8 mouse cellular contexts compared by ENCODE assay signal in genomic region chr15:31611027-31611426, GRCm38 (mm10). TPM values are rescaled to one million over a fixed set of nuclear protein-coding genes. Genes with fewer than 3 reads are reported as not detected.
DNase-seq lines count a peak whose midpoint lies in the region; ATAC-seq lines count a peak whose summit lies in the region.

No protein-coding gene starts in this region.

- H3K36me3 ChIP-seq in hindbrain, embryonic 16.5 days (ENCODE audit: control insufficient read depth, insufficient read depth, low read length) = no peaks in the 10 kb centered on the region

- WGBS in hindbrain, embryonic 16.5 days = 65% methylated on average over 3 of the region's 3 CpGs

- H3K4me3 ChIP-seq in hindbrain, embryonic 16.5 days (ENCODE audit: low read length) = no peak overlapping the region

- peak; percentile 81 for DNase-seq in adrenal gland, adult 2 months
- DNase-seq in adrenal gland, postnatal 4 days (ENCODE audit: low spot score in 2 of 2) = no peak
- DNase-seq in layer of hippocampus, postnatal 10 days (ENCODE audit: low spot score in 2 of 2) = peak; percentile 57 to 68
- DNase-seq in layer of hippocampus, adult 11-12 months (ENCODE audit: low spot score) = no peak
- peak; percentile 79 for DNase-seq in adrenal gland, postnatal 14 days
- DNase-seq in heart, adult 18-20 months = no peak

- H3K27me3 ChIP-seq in hindbrain, embryonic 16.5 days (replicated peaks; ENCODE audit: control insufficient read depth, insufficient read depth, low read length) = no peaks in the 10 kb centered on the region

- ATAC-seq in hindbrain, embryonic 16.5 days = peak; percentile 86
- ATAC-seq in granulocyte monocyte progenitor cell, adult 5-6 weeks (replicated peaks; ENCODE audit: poor library complexity, severe bottlenecking) = no peak

- H3K27ac ChIP-seq in hindbrain, embryonic 16.5 days (ENCODE audit: low read depth, low read length) = no peak overlapping the region

- H3K4me1 ChIP-seq in hindbrain, embryonic 16.5 days (ENCODE audit: control insufficient read depth, insufficient read depth, low read depth, low read length) = peaks cover 2% of the 10 kb centered on the region; the same call in 1 of the 2 replicates

- no peak overlapping the region for H3K4me2 ChIP-seq in hindbrain, embryonic 16.5 days (ENCODE audit: low read length)

- H3K9me3 ChIP-seq in hindbrain, embryonic 16.5 days (ENCODE audit: control insufficient read depth, low read length) = no peaks in the 10 kb centered on the region

- H3K9ac ChIP-seq in hindbrain, embryonic 16.5 days (ENCODE audit: low read depth, low read length) = no peak overlapping the region

RNA-seq across cellular contexts. Expression of gene Fam173b, which starts 9.4 kb away (rescaled TPM):
- total RNA-seq in adrenal gland, adult 2 months (2021) = 10 to 100 TPM; 19.1 to 24.9 TPM
- 4.2 and 6.2 TPM in 2 replicates for polyA plus RNA-seq in adrenal gland, adult 2 months (2012; rRNA removed)
- total RNA-seq in adrenal gland, postnatal 4 days (2021) = 10 to 100 TPM; 17.1 to 17.4 TPM
- 10 to 100 TPM; 10.0 to 11.9 TPM for total RNA-seq in layer of hippocampus, postnatal 10 days (2021)
- total RNA-seq in adrenal gland, postnatal 14 days (2021) = 17.1 and 21.7 TPM in 2 replicates
- polyA plus RNA-seq in hindbrain, embryonic 16.5 days (2015; fragmentation: Nextera tagmentation; extraction: Ambion mirVana) = 11.0 TPM in 2 replicates
- total RNA-seq in granulocyte monocyte progenitor cell, adult 5-6 weeks (2014; fragmentation: Nextera tagmentation) = 8.6 and 13.0 TPM in 2 replicates
- 7.7 and 11.1 TPM in 2 replicates for total RNA-seq in granulocyte monocyte progenitor cell, adult 5-6 weeks (2017)
- total RNA-seq in heart, adult 18-20 months (2021) = 10 to 100 TPM; 20.5 to 22.8 TPM

RNA-seq across cellular contexts. Expression of gene Cct5, which starts 9.4 kb away (rescaled TPM):
- 100 to 1,000 TPM; 318 to 321 TPM for total RNA-seq in adrenal gland, adult 2 months (2021)
- polyA plus RNA-seq in adrenal gland, adult 2 months (2012; rRNA removed) = 41.6 and 49.5 TPM in 2 replicates
- 100 to 1,000 TPM; 310 to 330 TPM for total RNA-seq in adrenal gland, postnatal 4 days (2021)
- 100 to 1,000 TPM; 250 to 267 TPM for total RNA-seq in layer of hippocampus, postnatal 10 days (2021)
- total RNA-seq in adrenal gland, postnatal 14 days (2021) = 290 and 308 TPM in 2 replicates
- 484 and 486 TPM in 2 replicates for polyA plus RNA-seq in hindbrain, embryonic 16.5 days (2015; fragmentation: Nextera tagmentation; extraction: Ambion mirVana)
- total RNA-seq in granulocyte monocyte progenitor cell, adult 5-6 weeks (2014; fragmentation: Nextera tagmentation) = 412 and 454 TPM in 2 replicates
- total RNA-seq in granulocyte monocyte progenitor cell, adult 5-6 weeks (2017) = 535 and 555 TPM in 2 replicates
- 100 to 1,000 TPM; 142 to 150 TPM for total RNA-seq in heart, adult 18-20 months (2021)

RNA-seq across cellular contexts. Expression of gene Cmbl, which starts 45.8 kb away (rescaled TPM):
- total RNA-seq in adrenal gland, adult 2 months (2021) = 100 to 1,000 TPM; 159 to 177 TPM
- 113 and 193 TPM in 2 replicates for polyA plus RNA-seq in adrenal gland, adult 2 months (2012; rRNA removed)
- total RNA-seq in adrenal gland, postnatal 4 days (2021) = 100 to 1,000 TPM; 103 to 106 TPM
- total RNA-seq in layer of hippocampus, postnatal 10 days (2021) = 10 to 100 TPM; 15.2 to 16.3 TPM
- total RNA-seq in adrenal gland, postnatal 14 days (2021) = 73.9 and 91.6 TPM in 2 replicates
- polyA plus RNA-seq in hindbrain, embryonic 16.5 days (2015; fragmentation: Nextera tagmentation; extraction: Ambion mirVana) = 16.0 and 17.1 TPM in 2 replicates
- total RNA-seq in granulocyte monocyte progenitor cell, adult 5-6 weeks (2014; fragmentation: Nextera tagmentation) = not detected in 2 replicates
- not detected in 2 replicates for total RNA-seq in granulocyte monocyte progenitor cell, adult 5-6 weeks (2017)
- 10 to 100 TPM; 33.7 to 35.8 TPM for total RNA-seq in heart, adult 18-20 months (2021)

Comparison
In these comparisons a context has a peak if more than half of its experiments do, and no peak if none do; other contexts are left out.
1. DNase-seq: peak in adrenal gland, adult 2 months (single experiment), layer of hippocampus, postnatal 10 days (2 of 2) and adrenal gland, postnatal 14 days (single experiment); none in adrenal gland, postnatal 4 days (0 of 2), layer of hippocampus, adult 11-12 months (single experiment) and heart, adult 18-20 months (0 of 2).
2. RNA of gene Cmbl, which starts 45.8 kb away (total RNA-seq): 159 to 177 TPM in adrenal gland, adult 2 months, 103 to 106 TPM in adrenal gland, postnatal 4 days, 73.9 to 91.6 TPM in adrenal gland, postnatal 14 days, 33.7 to 35.8 TPM in heart, adult 18-20 months and 15.2 to 16.3 TPM in layer of hippocampus, postnatal 10 days; not detected in granulocyte monocyte progenitor cell, adult 5-6 weeks; every median in the first group is over 10 times any median in the second.